ENCODE assay signal across 9 mouse cellular contexts in the genomic region with DNA sequence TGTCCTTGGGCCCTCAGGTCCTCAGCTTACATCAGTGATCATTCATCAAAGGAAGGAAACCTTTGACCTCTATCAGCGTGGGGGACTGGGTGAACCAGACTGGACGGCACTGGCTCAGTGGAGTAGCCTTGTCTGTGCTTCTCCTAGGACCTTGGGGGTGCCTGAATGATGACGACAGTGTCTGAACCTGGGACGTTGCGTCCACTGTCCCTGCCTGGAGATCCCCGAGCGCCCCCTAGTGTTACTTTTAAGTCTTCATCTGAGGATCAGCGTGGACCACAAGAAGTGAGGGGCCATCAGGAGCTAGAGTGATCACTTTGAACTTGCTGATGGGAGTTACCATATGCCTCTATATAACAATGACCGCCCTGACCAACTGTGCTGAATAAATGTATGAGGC. TPM values are rescaled to one million over a fixed set of nuclear protein-coding genes. Genes with fewer than 3 reads are reported as not detected.
DNase-seq lines count a peak whose midpoint lies in the region; ATAC-seq and TF ChIP-seq lines count a peak whose summit lies in the region.
"Had no signal": no experiment of that assay in that cellular context is flagged by ENCODE, and none has a peak within 500 bp of the region (broad histone marks: within the 10 kb centered on the region; RNA-seq: fewer than 3 reads in every experiment).

No protein-coding gene starts in this region.

- H3K9ac ChIP-seq in forebrain, postnatal 0 days = no peak overlapping the region
- H3K9ac ChIP-seq in forebrain, embryonic 13.5 days = no peak overlapping the region
- H3K9ac ChIP-seq in embryonic facial prominence, embryonic 11.5 days (replicated peaks; ENCODE audit: low read length) = no peak overlapping the region
- H3K9ac ChIP-seq in limb, embryonic 14.5 days (ENCODE audit: low read depth, low read length, severe bottlenecking) = no peak overlapping the region
- no peak overlapping the region for H3K9ac ChIP-seq in stomach, embryonic 16.5 days (ENCODE audit: low read length)

- H3K4me3 ChIP-seq in forebrain, postnatal 0 days (ENCODE audit: low read depth, low read length) = no peak overlapping the region
- H3K4me3 ChIP-seq in forebrain, embryonic 13.5 days = no peak overlapping the region
- no peak overlapping the region for H3K4me3 ChIP-seq in thymus, adult 2 months (ENCODE audit: control insufficient read depth, insufficient read depth, low read length)
- H3K4me3 ChIP-seq in embryonic facial prominence, embryonic 11.5 days (ENCODE audit: low read depth, low read length) = no peak overlapping the region
- H3K4me3 ChIP-seq in limb, embryonic 14.5 days (replicated peaks; ENCODE audit: low read length) = no peak overlapping the region
- H3K4me3 ChIP-seq in stomach, embryonic 16.5 days (replicated peaks; ENCODE audit: low read length) = no peak overlapping the region

- H3K4me1 ChIP-seq in forebrain, postnatal 0 days (ENCODE audit: insufficient read depth) = no peaks in the 10 kb centered on the region
- peaks cover 4% of the 10 kb centered on the region; the same call in 1 of the 2 replicates for H3K4me1 ChIP-seq in forebrain, embryonic 13.5 days
- peaks cover 4% of the 10 kb centered on the region for H3K4me1 ChIP-seq in thymus, adult 2 months (replicated peaks; ENCODE audit: control insufficient read depth, insufficient read depth, low read length)
- H3K4me1 ChIP-seq in embryonic facial prominence, embryonic 11.5 days (ENCODE audit: control insufficient read depth, insufficient read depth, low read length) = peaks cover under 1% of the 10 kb centered on the region; the same call in 1 of the 2 replicates
- H3K4me1 ChIP-seq in limb, embryonic 14.5 days (ENCODE audit: control insufficient read depth, insufficient read depth, low read length) = no peaks in the 10 kb centered on the region
- peaks cover 4% of the 10 kb centered on the region; the same call in 1 of the 2 replicates for H3K4me1 ChIP-seq in stomach, embryonic 16.5 days (ENCODE audit: control insufficient read depth, insufficient read depth, low read length)

- H3K9me3 ChIP-seq in forebrain, postnatal 0 days (ENCODE audit: low read length) = no peaks in the 10 kb centered on the region
- H3K9me3 ChIP-seq in forebrain, embryonic 13.5 days (replicated peaks) = no peaks in the 10 kb centered on the region
- no peaks in the 10 kb centered on the region for H3K9me3 ChIP-seq in embryonic facial prominence, embryonic 11.5 days (replicated peaks; ENCODE audit: control insufficient read depth, low read length)
- H3K9me3 ChIP-seq in limb, embryonic 14.5 days (ENCODE audit: control insufficient read depth, low read length) = no peaks in the 10 kb centered on the region
- H3K9me3 ChIP-seq in stomach, embryonic 16.5 days (replicated peaks; ENCODE audit: control insufficient read depth, low read length) = no peaks in the 10 kb centered on the region

- no peak for DNase-seq in forebrain, postnatal 0 days
- DNase-seq in thymus, adult 2 months = peak; percentile 28
- DNase-seq in thymus, postnatal 25 days = no peak
- DNase-seq in embryonic facial prominence, embryonic 11.5 days (ENCODE audit: low spot score) = peak; percentile 73
- peak; percentile 64 for DNase-seq in limb, embryonic 14.5 days (ENCODE audit: low spot score)
- DNase-seq in cerebellum, postnatal 36 days = no peak

- no peak for TF ChIP-seq POLR2A in thymus, adult 2 months (IDR thresholded peaks at IDR 0.05; ENCODE audit: control insufficient read depth, extremely low read depth, insufficient read depth, low read length, poor library complexity)
- TF ChIP-seq POLR2A in limb, embryonic 14.5 days (IDR thresholded peaks at IDR 0.05; ENCODE audit: borderline replicate concordance, extremely low read depth, insufficient read depth, insufficient read length) = no peak

- peak; percentile 68 for TF ChIP-seq CTCF in forebrain, postnatal 0 days (IDR thresholded peaks at IDR 0.05; ENCODE audit: low read depth)
- peak; percentile 63; the same call in 1 of the 2 replicates for TF ChIP-seq CTCF in thymus, adult 2 months (IDR thresholded peaks at IDR 0.05; ENCODE audit: borderline replicate concordance, control insufficient read depth, extremely low read depth, insufficient read depth, low read length, poor library complexity)

- H3K27ac ChIP-seq in forebrain, postnatal 0 days (ENCODE audit: low read depth, low read length) = no peak overlapping the region
- H3K27ac ChIP-seq in forebrain, embryonic 13.5 days = no peak overlapping the region
- no peak overlapping the region for H3K27ac ChIP-seq in thymus, adult 2 months (ENCODE audit: control insufficient read depth, insufficient read depth, low read length)
- H3K27ac ChIP-seq in embryonic facial prominence, embryonic 11.5 days (replicated peaks; ENCODE audit: low read depth, low read length) = no peak overlapping the region
- H3K27ac ChIP-seq in limb, embryonic 14.5 days (replicated peaks; ENCODE audit: low read depth, low read length) = no peak overlapping the region
- H3K27ac ChIP-seq in stomach, embryonic 16.5 days (ENCODE audit: low read length) = no peak overlapping the region

- no peak for ATAC-seq in forebrain, postnatal 0 days
- no peak for ATAC-seq in forebrain, embryonic 13.5 days
- 0 out of 2 replicates have a peak, but pooled peaks have one; percentile 46 for ATAC-seq in embryonic facial prominence, embryonic 11.5 days (replicated peaks; ENCODE audit: insufficient number of reproducible peaks, low FRiP score, low TSS enrichment, low read depth)
- ATAC-seq in limb, embryonic 14.5 days (ENCODE audit: low FRiP score, low read depth) = no peak
- ATAC-seq in stomach, embryonic 16.5 days (ENCODE audit: insufficient read depth, low FRiP score) = peak; percentile 56; the same call in 1 of the 2 replicates

- no peak overlapping the region for H3K4me2 ChIP-seq in forebrain, postnatal 0 days (ENCODE audit: low read depth)
- H3K4me2 ChIP-seq in forebrain, embryonic 13.5 days = no peak overlapping the region
- H3K4me2 ChIP-seq in embryonic facial prominence, embryonic 11.5 days (ENCODE audit: low read depth, low read length) = no peak overlapping the region
- H3K4me2 ChIP-seq in limb, embryonic 14.5 days (replicated peaks; ENCODE audit: low read depth, low read length, severe bottlenecking) = no peak overlapping the region
- no peak overlapping the region for H3K4me2 ChIP-seq in stomach, embryonic 16.5 days (ENCODE audit: low read depth, low read length)

- peaks cover 5% of the 10 kb centered on the region for H3K27me3 ChIP-seq in forebrain, postnatal 0 days (ENCODE audit: insufficient read depth, low read length)
- peaks cover 35% of the 10 kb centered on the region for H3K27me3 ChIP-seq in forebrain, embryonic 13.5 days
- no peaks in the 10 kb centered on the region; the same call in 1 of the 2 replicates for H3K27me3 ChIP-seq in thymus, adult 2 months (ENCODE audit: control insufficient read depth, insufficient read depth, low read length)
- H3K27me3 ChIP-seq in embryonic facial prominence, embryonic 11.5 days (ENCODE audit: control insufficient read depth, insufficient read depth, low read length) = peaks cover 3% of the 10 kb centered on the region
- H3K27me3 ChIP-seq in limb, embryonic 14.5 days (ENCODE audit: control insufficient read depth, insufficient read depth, low read length) = peaks cover 1% of the 10 kb centered on the region
- H3K27me3 ChIP-seq in stomach, embryonic 16.5 days (ENCODE audit: control insufficient read depth, insufficient read depth, low read length) = peaks cover 4% of the 10 kb centered on the region; the same call in 1 of the 2 replicates

- 5% methylated on average over 9 of the region's 9 CpGs for WGBS in forebrain, postnatal 0 days
- WGBS in forebrain, embryonic 13.5 days = 3% methylated on average over 9 of the region's 9 CpGs
- 5% methylated on average over 9 of the region's 9 CpGs for WGBS in thymus, adult 2 months
- WGBS in embryonic facial prominence, embryonic 11.5 days = 2% methylated on average over 9 of the region's 9 CpGs
- 3% methylated on average over 9 of the region's 9 CpGs for WGBS in limb, embryonic 14.5 days
- WGBS in stomach, embryonic 16.5 days = 6% methylated on average over 9 of the region's 9 CpGs

- no peaks in the 10 kb centered on the region for H3K36me3 ChIP-seq in forebrain, postnatal 0 days (ENCODE audit: insufficient read depth)
- no peaks in the 10 kb centered on the region for H3K36me3 ChIP-seq in forebrain, embryonic 13.5 days (ENCODE audit: poor library complexity, severe bottlenecking)
- no peaks in the 10 kb centered on the region for H3K36me3 ChIP-seq in thymus, adult 2 months (ENCODE audit: control insufficient read depth, insufficient read depth, low read length)
- H3K36me3 ChIP-seq in embryonic facial prominence, embryonic 11.5 days (replicated peaks; ENCODE audit: control insufficient read depth, insufficient read depth, low read depth, low read length) = no peaks in the 10 kb centered on the region
- no peaks in the 10 kb centered on the region for H3K36me3 ChIP-seq in limb, embryonic 14.5 days (ENCODE audit: control insufficient read depth, insufficient read depth, low read length)
- H3K36me3 ChIP-seq in stomach, embryonic 16.5 days (ENCODE audit: control insufficient read depth, insufficient read depth, low read length) = no peaks in the 10 kb centered on the region

RNA-seq across cellular contexts. Expression of gene Lbx1, which starts 19.4 kb away (rescaled TPM):
- total RNA-seq in forebrain, postnatal 0 days (2014; rRNA removed) = not detected in 2 replicates
- not detected in 2 replicates for polyA plus RNA-seq in forebrain, postnatal 0 days (2015; fragmentation: Nextera tagmentation; extraction: Ambion mirVana)
- polyA plus RNA-seq in forebrain, embryonic 13.5 days (2015; fragmentation: Nextera tagmentation; extraction: Ambion mirVana) = not detected in 2 replicates
- 0.06 TPM in 1 of 2 replicates, not detected in the other for polyA plus RNA-seq in thymus, adult 2 months (2012; rRNA removed)
- polyA plus RNA-seq in embryonic facial prominence, embryonic 11.5 days (2014; fragmentation: Nextera tagmentation; extraction: Ambion mirVana) = 0.48 and 0.78 TPM in 2 replicates
- 2.7 and 3.9 TPM in 2 replicates for polyA plus RNA-seq in limb, embryonic 14.5 days (2012; rRNA removed)
- 1.4 and 2.2 TPM in 2 replicates for polyA plus RNA-seq in limb, embryonic 14.5 days (2014; fragmentation: Nextera tagmentation; extraction: Ambion mirVana)
- not detected in 2 replicates for polyA plus RNA-seq in stomach, embryonic 16.5 days (2015; fragmentation: Nextera tagmentation; extraction: Ambion mirVana)
- polyA plus RNA-seq: intestine, embryonic 14.5 days had no signal

Comparison
In these comparisons a context has a peak if more than half of its experiments do, and no peak if none do; other contexts are left out.
1. DNase-seq: peak in thymus, adult 2 months (single experiment), embryonic facial prominence, embryonic 11.5 days (single experiment) and limb, embryonic 14.5 days (single experiment); none in forebrain, postnatal 0 days (single experiment), thymus, postnatal 25 days (single experiment) and cerebellum, postnatal 36 days (0 of 2).
2. ATAC-seq: peak in embryonic facial prominence, embryonic 11.5 days (single experiment) and stomach, embryonic 16.5 days (single experiment); none in forebrain, postnatal 0 days (single experiment), forebrain, embryonic 13.5 days (single experiment) and limb, embryonic 14.5 days (single experiment).